8 mouse cellular contexts compared by ENCODE assay signal in genomic region chr8:105225917-105226316, GRCm38 (mm10). TPM values are rescaled to one million over a fixed set of nuclear protein-coding genes. Genes with fewer than 3 reads are reported as not detected.
DNase-seq lines count a peak whose midpoint lies in the region; ATAC-seq and TF ChIP-seq lines count a peak whose summit lies in the region.

No protein-coding gene starts in this region.

- no peaks in the 10 kb centered on the region for H3K27me3 ChIP-seq in cerebellum, adult 2 months (ENCODE audit: control insufficient read depth, insufficient read depth, low read length)
- H3K27me3 ChIP-seq in hindbrain, embryonic 12.5 days, result no peaks in the 10 kb centered on the region

- peak overlapping the region; percentile 78 for H3K4me3 ChIP-seq in cerebellum, adult 2 months (replicated peaks; ENCODE audit: insufficient read depth, low read depth, low read length)
- H3K4me3 ChIP-seq in bone marrow, adult 2 months (replicated peaks; ENCODE audit: control insufficient read depth, low read depth, low read length), result peak overlapping the region; percentile 89
- H3K4me3 ChIP-seq in hindbrain, embryonic 12.5 days, result peak overlapping the region; percentile 90

- 25% methylated on average over 6 of the region's 6 CpGs for WGBS in cerebellum, adult 2 months
- WGBS in bone marrow, adult 2 months, result 11% methylated on average over 6 of the region's 6 CpGs
- 31% methylated on average over 6 of the region's 6 CpGs for WGBS in hindbrain, embryonic 12.5 days

- ATAC-seq in hindbrain, embryonic 12.5 days (ENCODE audit: low FRiP score), result no peak
- no peak for ATAC-seq in erythroid progenitor cell, adult 5-6 weeks (replicated peaks; ENCODE audit: low FRiP score, poor library complexity, severe bottlenecking)

- H3K9me3 ChIP-seq in hindbrain, embryonic 12.5 days (replicated peaks), result no peaks in the 10 kb centered on the region

- H3K27ac ChIP-seq in cerebellum, adult 2 months (ENCODE audit: insufficient read depth, low read length), result no peak overlapping the region
- H3K27ac ChIP-seq in bone marrow, adult 2 months (ENCODE audit: control insufficient read depth, insufficient read depth, low read depth, low read length, poor library complexity), result peak overlapping the region; percentile 56
- no peak overlapping the region for H3K27ac ChIP-seq in hindbrain, embryonic 12.5 days

- H3K4me2 ChIP-seq in hindbrain, embryonic 12.5 days (replicated peaks), result peak overlapping the region; percentile 74

- no peak for TF ChIP-seq POLR2A in cerebellum, adult 2 months (IDR thresholded peaks at IDR 0.05; ENCODE audit: borderline replicate concordance, insufficient read depth, low read length)
- no peak for TF ChIP-seq POLR2A in bone marrow, adult 2 months (IDR thresholded peaks at IDR 0.05; ENCODE audit: borderline replicate concordance, control insufficient read depth, low read depth, low read length)

- peak overlapping the region; percentile 89 for H3K9ac ChIP-seq in hindbrain, embryonic 12.5 days

- H3K36me3 ChIP-seq in hindbrain, embryonic 12.5 days, result no peaks in the 10 kb centered on the region

- no peak for TF ChIP-seq CTCF in cerebellum, adult 2 months (IDR thresholded peaks at IDR 0.05; ENCODE audit: borderline replicate concordance, insufficient read depth, low read depth, low read length)
- TF ChIP-seq CTCF in bone marrow, adult 2 months (IDR thresholded peaks at IDR 0.05; ENCODE audit: control insufficient read depth, insufficient read depth, low read length), result no peak

- no peaks in the 10 kb centered on the region for H3K4me1 ChIP-seq in cerebellum, adult 2 months (ENCODE audit: control insufficient read depth, insufficient read depth, low read length)
- peaks cover 1% of the 10 kb centered on the region; the same call in 1 of the 2 replicates for H3K4me1 ChIP-seq in bone marrow, adult 2 months (ENCODE audit: control insufficient read depth, insufficient read depth, low read length)
- H3K4me1 ChIP-seq in hindbrain, embryonic 12.5 days, result peaks cover 17% of the 10 kb centered on the region

- DNase-seq in cerebellum, adult 2 months, result no peak
- DNase-seq in cerebellum, postnatal 25 days, result no peak
- peak; percentile 52 for DNase-seq in lung, postnatal 10 days
- DNase-seq in cerebellum, adult 8-10 months, result no peak
- DNase-seq in left cerebral cortex, adult 18-20 months (ENCODE audit: low spot score in 2 of 2), result no peak

RNA-seq across cellular contexts. Expression of gene D230025D16Rik, which starts 1.0 kb away (rescaled TPM):
- polyA plus RNA-seq in cerebellum, adult 2 months (2012; rRNA removed), result 34.9 and 36.4 TPM in 2 replicates
- 5.0 and 17.2 TPM in 2 replicates for polyA plus RNA-seq in bone marrow, adult 2 months (2011; ENCODE audit: insufficient read depth, insufficient read length, low replicate concordance, missing spikeins)
- polyA plus RNA-seq in hindbrain, embryonic 12.5 days (2016; fragmentation: Nextera tagmentation; extraction: Ambion mirVana), result 28.5 and 28.9 TPM in 2 replicates
- 19.8 and 24.3 TPM in 2 replicates for total RNA-seq in erythroid progenitor cell, adult 5-6 weeks (2015; ENCODE audit: low replicate concordance)
- total RNA-seq in erythroid progenitor cell, adult 5-6 weeks (2017; ENCODE audit: low replicate concordance), result 12.9 and 19.5 TPM in 2 replicates
- total RNA-seq in left cerebral cortex, adult 18-20 months (2021), result 10 to 100 TPM; 37.0 to 40.0 TPM

RNA-seq across cellular contexts. Expression of gene B3gnt9, which starts 29.0 kb away (rescaled TPM):
- 5.2 and 6.3 TPM in 2 replicates for polyA plus RNA-seq in cerebellum, adult 2 months (2012; rRNA removed)
- polyA plus RNA-seq in bone marrow, adult 2 months (2011; ENCODE audit: insufficient read depth, insufficient read length, low replicate concordance, missing spikeins), result 0.82 TPM in 1 of 2 replicates, not detected in the other
- polyA plus RNA-seq in hindbrain, embryonic 12.5 days (2016; fragmentation: Nextera tagmentation; extraction: Ambion mirVana), result 7.5 and 9.5 TPM in 2 replicates
- total RNA-seq in erythroid progenitor cell, adult 5-6 weeks (2015; ENCODE audit: low replicate concordance), result 1.7 and 2.9 TPM in 2 replicates
- 0.77 TPM in 1 of 2 replicates, not detected in the other for total RNA-seq in erythroid progenitor cell, adult 5-6 weeks (2017; ENCODE audit: low replicate concordance)
- total RNA-seq in left cerebral cortex, adult 18-20 months (2021), result 1 to 10 TPM; 3.0 to 3.5 TPM

RNA-seq across cellular contexts. Expression of gene Tradd, which starts 38.5 kb away (rescaled TPM):
- 10.3 and 12.1 TPM in 2 replicates for polyA plus RNA-seq in cerebellum, adult 2 months (2012; rRNA removed)
- polyA plus RNA-seq in bone marrow, adult 2 months (2011; ENCODE audit: insufficient read depth, insufficient read length, low replicate concordance, missing spikeins), result 11.3 and 12.0 TPM in 2 replicates
- polyA plus RNA-seq in hindbrain, embryonic 12.5 days (2016; fragmentation: Nextera tagmentation; extraction: Ambion mirVana), result 17.2 and 17.5 TPM in 2 replicates
- 5.8 and 6.7 TPM in 2 replicates for total RNA-seq in erythroid progenitor cell, adult 5-6 weeks (2015; ENCODE audit: low replicate concordance)
- 2.7 TPM in 1 of 2 replicates, not detected in the other for total RNA-seq in erythroid progenitor cell, adult 5-6 weeks (2017; ENCODE audit: low replicate concordance)
- total RNA-seq in left cerebral cortex, adult 18-20 months (2021), result 1 to 10 TPM; 7.6 to 8.9 TPM

RNA-seq across cellular contexts. Expression of gene Fbxl8, which starts 38.5 kb away (rescaled TPM):
- 1.7 and 2.1 TPM in 2 replicates for polyA plus RNA-seq in cerebellum, adult 2 months (2012; rRNA removed)
- 0.50 and 3.7 TPM in 2 replicates for polyA plus RNA-seq in bone marrow, adult 2 months (2011; ENCODE audit: insufficient read depth, insufficient read length, low replicate concordance, missing spikeins)
- 0.97 and 1.4 TPM in 2 replicates for polyA plus RNA-seq in hindbrain, embryonic 12.5 days (2016; fragmentation: Nextera tagmentation; extraction: Ambion mirVana)
- total RNA-seq in erythroid progenitor cell, adult 5-6 weeks (2015; ENCODE audit: low replicate concordance), result 2.5 TPM in 1 of 2 replicates, not detected in the other
- 0.08 TPM in 1 of 2 replicates, not detected in the other for total RNA-seq in erythroid progenitor cell, adult 5-6 weeks (2017; ENCODE audit: low replicate concordance)
- 1 to 10 TPM; 1.1 to 1.6 TPM for total RNA-seq in left cerebral cortex, adult 18-20 months (2021)

RNA-seq across cellular contexts. Expression of gene Hsf4, which starts 43.7 kb away (rescaled TPM):
- polyA plus RNA-seq in cerebellum, adult 2 months (2012; rRNA removed), result 18.4 and 24.5 TPM in 2 replicates
- polyA plus RNA-seq in bone marrow, adult 2 months (2011; ENCODE audit: insufficient read depth, insufficient read length, low replicate concordance, missing spikeins), result 0.95 TPM in 1 of 2 replicates, not detected in the other
- polyA plus RNA-seq in hindbrain, embryonic 12.5 days (2016; fragmentation: Nextera tagmentation; extraction: Ambion mirVana), result 0.23 TPM in 1 of 2 replicates, not detected in the other
- not detected in 2 replicates for total RNA-seq in erythroid progenitor cell, adult 5-6 weeks (2015; ENCODE audit: low replicate concordance)
- not detected in 2 replicates for total RNA-seq in erythroid progenitor cell, adult 5-6 weeks (2017; ENCODE audit: low replicate concordance)
- total RNA-seq in left cerebral cortex, adult 18-20 months (2021), result 10 to 100 TPM; 25.6 to 26.5 TPM
